Mouse (Mus musculus): ENCODE data around the gene Tceanc. TPM values are rescaled to one million over a fixed set of nuclear protein-coding genes. Genes with fewer than 3 reads are reported as not detected.

Gene Tceanc
- total RNA-seq, 2 experiments from 2014 or later = 1.7 to 1.8 TPM

GRCm38 (mm10) chrX:166499496-166500190 lies 18.7 kb downstream of the Tceanc start:
- no peak for DNase-seq (ENCODE audit: low spot score in 2 of 2)
- intact Hi-C loops (cut with DNase I) = no loop called here

GRCm38 (mm10) chrX:166497771-166498170 lies 20.6 kb downstream of the Tceanc start:
- intact Hi-C loops (cut with DNase I) = no loop called here
- no peak for DNase-seq (ENCODE audit: low spot score in 2 of 2)

GRCm38 (mm10) chrX:166495052-166495451 lies 23.3 kb downstream of the Tceanc start:
- no peak for DNase-seq (ENCODE audit: low spot score in 2 of 2)
- intact Hi-C loops (cut with DNase I) = no loop called here

- intact Hi-C loops (cut with DNase I) = loop anchor here (2.0 kb wide), 1 partner anchor 31 kb away; no protein-coding TSS in a partner anchor
- peak; percentile 79 to 88 for DNase-seq (ENCODE audit: low spot score in 2 of 2)
Measured at GRCm38 (mm10) chrX:166479365-166479983, 38.9 kb downstream of the Tceanc start, which contains the start of gene Rab9. Gene Rab9, minus strand, starts transcription at chrX:166479867.

- DNase-seq (ENCODE audit: low spot score in 2 of 2) = no peak
- intact Hi-C loops (cut with DNase I) = loop anchor here (2.0 kb wide), 1 partner anchor 32 kb away; no protein-coding TSS in a partner anchor
Measured at GRCm38 (mm10) chrX:166478631-166479364, 39.6 kb downstream of the Tceanc start.

GRCm38 (mm10) chrX:166477393-166477792 lies 41.0 kb downstream of the Tceanc start:
- DNase-seq (ENCODE audit: low spot score in 2 of 2) = no peak
- intact Hi-C loops (cut with DNase I) = no loop called here

GRCm38 (mm10) chrX:166472612-166473011 lies 45.8 kb downstream of the Tceanc start:
- no peak for DNase-seq (ENCODE audit: low spot score in 2 of 2)
- intact Hi-C loops (cut with DNase I) = no loop called here

- intact Hi-C loops (cut with DNase I) = no loop called here
- no peak for DNase-seq (ENCODE audit: low spot score in 2 of 2)
Measured at GRCm38 (mm10) chrX:166468321-166468720, 50.0 kb downstream of the Tceanc start.

GRCm38 (mm10) chrX:166455525-166455924 lies 62.8 kb downstream of the Tceanc start:
- intact Hi-C loops (cut with DNase I) = no loop called here

GRCm38 (mm10) chrX:166454331-166454730 lies 64.0 kb downstream of the Tceanc start:
- no peak for DNase-seq (ENCODE audit: low spot score in 2 of 2)
- intact Hi-C loops (cut with DNase I) = no loop called here

More at GRCm38 (mm10) chrX:166455525-166455924, 62.8 kb downstream of the Tceanc start:
- no peak for DNase-seq (ENCODE audit: low spot score in 2 of 2)

- intact Hi-C loops (cut with DNase I) = no loop called here
Measured at GRCm38 (mm10) chrX:166453532-166453931, 64.8 kb downstream of the Tceanc start.

More at GRCm38 (mm10) chrX:166453532-166453931, 64.8 kb downstream of the Tceanc start:
- DNase-seq (ENCODE audit: low spot score in 2 of 2) = no peak

Other genes starting within 250 kb of the Tceanc start
- gene Trappc2, start 78.0 kb downstream of the Tceanc start, total RNA-seq (2021) = 10 to 100 TPM; 48.6 to 56.8 TPM
- 1 to 10 TPM; 4.2 to 4.7 TPM for gene Ofd1, start 77.9 kb downstream of the Tceanc start, total RNA-seq (2021)
- 10 to 100 TPM; 37.4 to 39.4 TPM for gene Rab9, start 38.7 kb downstream of the Tceanc start, total RNA-seq (2021)
- 1 to 10 TPM; 2.3 to 3.6 TPM for gene Egfl6, start 67.2 kb upstream of the Tceanc start, total RNA-seq (2021)